Mouse (Mus musculus) forebrain, postnatal 0 days (tissue): ENCODE measurements around the gene Eogt. TPM values are rescaled to one million over a fixed set of nuclear protein-coding genes. Genes with fewer than 3 reads are reported as not detected.

ENCODE experiments used
- ATAC-seq: fragments of 200-750 bp; cut with Nextera tagmentation; 2 replicates; pipeline ENCODE4 v1.8.0; 2017; ENCODE audit warnings: mild to moderate bottlenecking, moderate library complexity
- DNase-seq: peaks from one replicate; pipeline ENCODE4 v3.0.0-alpha.2; 2015
- H3K27ac ChIP-seq: fragments of 300-500 bp; sonication (generic); 2 replicates; pipeline ENCODE4 v1.5.1; 2014; ENCODE audit warnings: low read depth, mild to moderate bottlenecking, antibody characterized with exemption, low read length, moderate library complexity, mixed read lengths
- H3K27me3 ChIP-seq: fragments of 300-500 bp; sonication (generic); 2 replicates; pipeline ENCODE4 v1.6.1; 2014; ENCODE audit warnings: mild to moderate bottlenecking, low read length, mixed read lengths; ENCODE audit not compliant: insufficient read depth
- H3K36me3 ChIP-seq: fragments of 300-500 bp; sonication (generic); 2 replicates; pipeline ENCODE4 v1.6.1; 2014; ENCODE audit warnings: mild to moderate bottlenecking, moderate library complexity; ENCODE audit not compliant: insufficient read depth
- H3K4me1 ChIP-seq: fragments of 300-500 bp; sonication (generic); 2 replicates; pipeline ENCODE4 v1.6.1; 2014; ENCODE audit warnings: antibody characterized with exemption; ENCODE audit not compliant: insufficient read depth
- H3K4me2 ChIP-seq: fragments of 300-500 bp; sonication (generic); 2 replicates; pipeline ENCODE4 v1.6.1; 2014; ENCODE audit warnings: low read depth, mild to moderate bottlenecking, moderate library complexity
- H3K4me3 ChIP-seq: fragments of 300-500 bp; sonication (generic); 2 replicates; pipeline ENCODE4 v1.5.1; 2014; ENCODE audit warnings: low read depth, low read length, mixed read lengths
- H3K9ac ChIP-seq: fragments of 300-500 bp; sonication (generic); 2 replicates; pipeline ENCODE4 v1.6.1; 2014; ENCODE audit warnings: mild to moderate bottlenecking
- H3K9me3 ChIP-seq: fragments of 300-500 bp; sonication (generic); 2 replicates; pipeline ENCODE4 v1.6.1; 2016; ENCODE audit warnings: low read length
- CTCF ChIP-seq: sonication (generic); IDR thresholded peaks from 2 replicates; pipeline ENCODE4 v1.5.1; 2016; ENCODE audit warnings: antibody characterized with exemption, control low read depth, low read depth
- WGBS: fragments of 180-500 bp; shearing (Covaris S2); extraction: QIAGEN DNeasy Blood & Tissue Kit; methylation state at CpG from one replicate; pipeline ENCODE4 v1.1.7; 2014; 5-methylcytosine and 5-hydroxymethylcytosine counted together
- polyA plus RNA-seq: library from polyadenylated mRNA; unstranded; fragments of >200 nt; fragmentation: Nextera tagmentation; extraction: Ambion mirVana; gene quantifications from 2 replicates; pipeline ENCODE4 v1.2.1, GENCODE M21; 2015
- total RNA-seq: library from RNA; depleted of rRNA; stranded (reverse); fragments of >200 nt; gene quantifications from 2 replicates; pipeline ENCODE4 v1.2.3, GENCODE M21; 2014

Eogt gene
- total and polyA plus RNA-seq, 2 experiments from 2014 or later, result 8.8 to 24.8 TPM

DNA sequence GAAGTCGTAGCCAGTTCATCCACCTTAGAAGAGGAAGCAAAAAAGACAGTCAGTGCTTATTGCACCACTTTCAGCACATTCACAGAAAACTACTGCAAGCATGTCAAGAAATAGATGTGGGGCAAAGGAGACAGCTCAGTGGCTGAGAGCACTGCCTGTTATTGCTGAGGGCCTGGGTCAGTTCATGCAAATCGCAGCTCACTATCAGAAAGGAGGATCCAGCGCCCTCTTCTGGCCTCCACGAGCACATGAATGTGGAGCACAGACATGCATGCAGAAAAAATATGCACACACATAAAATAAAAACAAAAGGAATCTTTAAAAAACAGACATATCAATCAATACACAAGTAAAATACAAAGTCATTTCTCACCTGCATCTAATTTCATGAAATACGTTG lies 18.0 kb downstream of the Eogt start:
- 0 out of 2 replicates have a peak, but pooled peaks cover 7% of the 10 kb centered on the region for H3K36me3 ChIP-seq
- H3K27me3 ChIP-seq, result no peaks in the 10 kb centered on the region
- H3K9ac ChIP-seq, result no peak overlapping the region
- no peak overlapping the region for H3K4me3 ChIP-seq
- WGBS, result 62% methylated on average over 5 of the region's 5 CpGs
- H3K4me1 ChIP-seq, result no peaks in the 10 kb centered on the region
- ATAC-seq, result no peak
- H3K27ac ChIP-seq, result no peak overlapping the region
- H3K9me3 ChIP-seq, result no peaks in the 10 kb centered on the region
- H3K4me2 ChIP-seq, result no peak overlapping the region
- no peak for TF ChIP-seq CTCF
- DNase-seq, result no peak

DNA sequence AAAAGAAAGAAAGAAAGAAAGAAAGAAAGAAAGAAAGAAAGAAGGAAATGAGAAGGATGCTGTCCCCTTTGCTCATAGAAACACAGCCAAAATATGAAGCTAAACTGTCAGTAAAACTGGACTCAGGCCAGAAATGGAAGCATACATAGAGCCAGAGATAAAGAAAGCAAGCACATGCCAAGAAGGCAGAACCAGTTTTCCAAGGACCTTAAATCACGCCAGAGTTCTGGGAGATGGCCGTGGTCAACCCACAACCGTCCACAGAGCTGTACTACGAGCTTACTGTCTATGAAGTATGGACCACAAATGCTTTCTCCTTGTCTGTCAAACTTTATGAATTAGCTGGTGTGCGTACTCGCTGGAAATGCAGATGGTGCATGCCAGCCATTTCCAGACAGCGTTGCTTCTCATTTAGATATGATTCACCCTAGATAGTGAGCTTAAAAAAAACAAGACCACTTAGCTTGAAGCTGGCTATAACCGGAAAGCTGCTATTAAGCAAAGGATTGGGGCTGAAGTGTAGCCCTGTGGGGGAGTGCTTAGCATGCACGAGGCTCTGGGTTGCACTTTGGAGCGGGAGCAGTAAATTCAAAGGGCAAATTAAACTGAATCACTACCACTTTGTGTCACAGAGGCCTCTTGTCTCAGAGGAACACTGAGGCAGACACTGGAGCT lies 24.5 kb downstream of the Eogt start:
- Histone ChIP-seq H3K4me2 (no peak overlapping the region), H3K27ac (no peak overlapping the region), H3K4me3 (no peak overlapping the region), H3K36me3 (no peaks in the 10 kb centered on the region), H3K9me3 (no peaks in the 10 kb centered on the region), H3K27me3 (no peaks in the 10 kb centered on the region), H3K4me1 (no peaks in the 10 kb centered on the region), H3K9ac (no peak overlapping the region)
- 52% methylated on average over 10 of the region's 10 CpGs for WGBS
- ATAC-seq, result peak; percentile 79
- peak; percentile 52 for DNase-seq
- no peak for TF ChIP-seq CTCF

DNA sequence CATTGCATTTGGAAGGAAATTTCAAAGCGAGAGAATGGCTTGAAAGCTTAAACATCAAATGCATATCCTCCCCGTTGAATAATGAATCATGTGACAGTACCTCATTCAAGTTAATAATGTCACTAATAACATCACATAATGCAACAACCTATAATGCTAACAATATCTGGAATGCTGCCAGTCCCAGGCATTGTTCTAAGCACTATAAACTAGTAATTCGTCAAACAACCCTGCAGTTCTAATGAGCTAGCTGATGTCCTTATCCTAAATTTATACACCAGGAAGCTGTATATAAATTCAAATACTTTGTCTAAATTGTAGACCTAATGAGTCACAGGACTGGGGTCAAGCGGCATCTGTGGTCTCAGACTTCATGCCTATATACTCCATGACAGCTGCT lies 28.1 kb downstream of the Eogt start:
- Histone ChIP-seq H3K4me1 (no peaks in the 10 kb centered on the region), H3K4me3 (no peak overlapping the region), H3K27me3 (no peaks in the 10 kb centered on the region), H3K4me2 (no peak overlapping the region), H3K27ac (no peak overlapping the region), H3K9me3 (no peaks in the 10 kb centered on the region), H3K9ac (no peak overlapping the region), H3K36me3 (0 out of 2 replicates have a peak, but pooled peaks cover 4% of the 10 kb centered on the region)
- TF ChIP-seq CTCF, result no peak
- DNase-seq (no peak), ATAC-seq (no peak)
- 55% methylated on average over 4 of the region's 4 CpGs for WGBS

DNA sequence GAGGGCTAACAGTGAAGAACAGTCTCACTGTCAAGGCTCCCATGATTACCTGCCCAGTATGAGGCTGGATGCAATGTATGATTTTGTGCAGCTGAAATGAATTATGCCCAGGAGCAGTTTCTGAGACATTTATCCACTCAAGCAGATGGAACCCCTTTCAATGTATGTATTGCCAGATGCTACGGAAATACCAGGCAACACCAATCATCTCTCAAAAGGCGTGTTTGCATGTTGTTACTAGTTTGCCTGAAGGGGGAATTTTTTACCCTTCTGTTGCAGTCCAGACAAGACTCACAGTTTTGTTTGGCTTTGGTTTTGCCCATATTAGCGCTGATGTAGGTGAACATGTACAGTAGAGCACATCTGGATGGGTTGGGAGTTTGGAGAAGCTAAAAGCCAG lies 30.7 kb downstream of the Eogt start:
- 73% methylated on average over 3 of the region's 3 CpGs for WGBS

DNA sequence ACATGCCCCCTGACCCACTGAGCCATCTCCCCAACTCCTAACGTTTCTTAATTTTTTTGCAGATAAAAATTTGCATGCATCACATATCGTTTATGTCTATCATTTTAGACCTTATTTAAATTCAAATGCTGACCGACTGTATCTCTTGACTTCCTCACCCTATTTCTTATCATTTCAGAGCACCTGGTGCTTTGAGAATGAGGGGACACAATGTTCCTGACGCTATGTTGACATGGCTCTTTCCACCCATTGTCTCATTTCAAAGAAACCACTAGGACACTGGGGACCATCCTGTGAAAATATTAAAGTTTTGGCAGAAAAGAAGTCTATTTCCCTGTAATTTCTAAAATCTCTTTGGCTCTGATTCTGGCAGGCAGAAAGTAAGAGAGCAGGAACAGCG lies 32.1 kb downstream of the Eogt start:
- TF ChIP-seq CTCF, result no peak
- 79% methylated on average over 5 of the region's 5 CpGs for WGBS
- H3K4me3 ChIP-seq, result no peak overlapping the region
- H3K4me1 ChIP-seq, result no peaks in the 10 kb centered on the region
- H3K4me2 ChIP-seq, result no peak overlapping the region
- H3K27me3 ChIP-seq, result no peaks in the 10 kb centered on the region
- DNase-seq, result no peak
- no peak overlapping the region for H3K27ac ChIP-seq
- no peaks in the 10 kb centered on the region for H3K9me3 ChIP-seq
- no peak overlapping the region for H3K9ac ChIP-seq
- H3K36me3 ChIP-seq, result peaks cover 15% of the 10 kb centered on the region; the same call in 1 of the 2 replicates
- no peak for ATAC-seq

More for the DNA sequence above, 30.7 kb downstream of the Eogt start:
- Histone ChIP-seq H3K9ac (no peak overlapping the region), H3K4me2 (no peak overlapping the region), H3K36me3 (peaks cover 11% of the 10 kb centered on the region; the same call in 1 of the 2 replicates), H3K4me1 (no peaks in the 10 kb centered on the region), H3K27me3 (no peaks in the 10 kb centered on the region), H3K27ac (no peak overlapping the region), H3K4me3 (no peak overlapping the region), H3K9me3 (no peaks in the 10 kb centered on the region)
- DNase-seq (no peak), ATAC-seq (no peak)
- TF ChIP-seq CTCF, result no peak

DNA sequence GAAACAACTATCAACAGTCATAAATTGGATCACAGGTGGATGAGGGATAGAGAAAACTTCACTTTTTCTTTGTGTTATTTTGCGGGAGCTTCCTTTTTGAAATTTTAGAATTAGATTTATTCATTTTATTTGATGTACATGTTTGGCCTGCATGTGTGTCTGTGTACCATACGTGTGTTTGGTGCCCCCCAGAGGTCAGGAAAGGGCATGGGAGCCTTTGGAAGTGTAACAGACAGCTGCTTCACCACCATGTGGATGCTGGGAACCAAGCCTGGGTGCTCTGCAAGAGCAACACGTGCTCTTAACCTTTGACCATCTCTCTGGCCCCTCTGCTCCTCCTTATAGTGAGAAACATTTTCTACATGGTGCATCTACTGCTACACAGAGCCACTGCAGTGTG lies 34.2 kb downstream of the Eogt start:
- Histone ChIP-seq H3K36me3 (peaks cover 15% of the 10 kb centered on the region; the same call in 1 of the 2 replicates), H3K27ac (no peak overlapping the region), H3K4me2 (no peak overlapping the region), H3K4me1 (no peaks in the 10 kb centered on the region), H3K9ac (no peak overlapping the region), H3K9me3 (no peaks in the 10 kb centered on the region), H3K4me3 (no peak overlapping the region), H3K27me3 (no peaks in the 10 kb centered on the region)
- TF ChIP-seq CTCF, result no peak; the same call in 1 of the 2 replicates
- ATAC-seq (no peak), DNase-seq (no peak)
- 59% methylated on average over 3 of the region's 3 CpGs for WGBS

DNA sequence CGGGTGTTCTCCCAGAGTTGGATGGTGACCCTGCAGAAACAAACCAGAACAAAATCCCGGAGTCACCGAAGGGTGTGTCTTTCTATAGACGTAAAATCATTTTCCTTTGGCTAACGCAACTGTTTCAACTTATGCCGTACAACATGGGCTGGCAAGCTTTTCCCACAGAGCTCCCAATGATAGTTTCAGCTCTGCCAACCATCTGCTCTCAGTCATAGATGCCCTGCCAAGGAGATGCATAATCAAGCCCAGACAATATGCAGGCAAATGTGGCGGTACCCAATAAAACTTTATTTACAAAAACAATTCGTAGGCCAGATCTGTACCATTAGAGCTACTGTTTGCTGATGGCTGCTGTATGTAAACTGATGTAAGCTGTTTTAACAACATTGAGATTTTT lies 36.8 kb downstream of the Eogt start:
- Histone ChIP-seq H3K9me3 (no peaks in the 10 kb centered on the region), H3K4me1 (no peaks in the 10 kb centered on the region), H3K27me3 (no peaks in the 10 kb centered on the region), H3K4me2 (no peak overlapping the region), H3K36me3 (peaks cover 15% of the 10 kb centered on the region; the same call in 1 of the 2 replicates), H3K27ac (no peak overlapping the region), H3K4me3 (no peak overlapping the region), H3K9ac (no peak overlapping the region)
- DNase-seq (peak; percentile 88), ATAC-seq (peak; percentile 92)
- TF ChIP-seq CTCF, result no peak
- 60% methylated on average over 8 of the region's 8 CpGs for WGBS
